Mouse (Mus musculus): ENCODE data around the gene Sec14l1.

Gene Sec14l1

GRCm38 (mm10) chr11:117088271-117088991 lies 26.5 kb upstream of the Sec14l1 start:
- DNase-seq (ENCODE audit: low read depth) = no peak

- DNase-seq (ENCODE audit: low read depth) = no peak
These were observed 25.1 kb upstream of the Sec14l1 start for GRCm38 (mm10) chr11:117089673-117090419.

- DNase-seq (ENCODE audit: low read depth) = no peak
These were observed 23.6 kb upstream of the Sec14l1 start for GRCm38 (mm10) chr11:117091406-117091805.

GRCm38 (mm10) chr11:117091845-117092244 lies 23.1 kb upstream of the Sec14l1 start:
- no peak for DNase-seq (ENCODE audit: low read depth)

GRCm38 (mm10) chr11:117092711-117093110 lies 22.3 kb upstream of the Sec14l1 start:
- no peak for DNase-seq (ENCODE audit: low read depth)

GRCm38 (mm10) chr11:117093900-117094552 lies 20.9 kb upstream of the Sec14l1 start:
- no peak for DNase-seq (ENCODE audit: low read depth)

DNA sequence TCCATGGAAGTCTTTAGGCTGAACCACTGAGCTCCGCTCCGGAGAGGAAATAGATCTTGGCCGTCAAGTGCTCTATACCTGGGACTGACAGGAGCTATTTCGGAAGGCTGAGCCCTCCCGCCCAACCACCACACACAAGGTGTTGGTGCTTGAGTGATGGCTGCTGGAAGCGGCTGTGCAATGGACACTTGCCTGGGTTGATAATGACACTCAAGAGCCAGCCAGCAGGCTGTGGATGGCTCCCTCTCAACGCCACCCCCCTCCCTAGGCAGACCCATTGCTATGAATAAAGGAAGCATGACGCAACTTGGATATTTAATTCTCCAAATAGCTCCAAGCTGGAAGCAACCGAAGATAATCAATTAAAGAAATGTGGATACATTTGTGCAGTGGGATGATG lies 20.3 kb upstream of the Sec14l1 start:
- DNase-seq (ENCODE audit: low read depth) = no peak

GRCm38 (mm10) chr11:117097021-117097420 lies 17.9 kb upstream of the Sec14l1 start:
- DNase-seq (ENCODE audit: low read depth) = no peak

GRCm38 (mm10) chr11:117098155-117098554 lies 16.8 kb upstream of the Sec14l1 start:
- DNase-seq (ENCODE audit: low read depth) = no peak

DNA sequence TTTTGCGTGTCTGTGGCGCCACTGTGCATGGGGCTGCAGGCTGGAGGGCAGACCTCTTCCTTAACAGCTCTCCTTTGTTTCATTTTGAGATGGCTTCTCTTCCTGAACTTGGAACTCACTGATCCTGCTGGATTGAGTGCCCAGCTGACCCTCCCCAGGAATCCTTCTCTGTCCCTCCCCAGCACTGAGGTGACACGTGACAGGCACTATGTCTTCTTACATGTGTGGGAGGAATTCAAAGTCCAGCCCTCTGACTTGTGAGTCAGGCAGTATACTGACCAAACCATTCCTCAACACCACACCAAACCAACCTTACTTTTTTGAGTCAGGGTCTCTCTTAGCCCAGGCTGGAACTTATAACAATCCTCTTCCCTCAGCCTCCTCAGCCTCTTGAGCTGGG lies 16.2 kb upstream of the Sec14l1 start:
- no peak for DNase-seq (ENCODE audit: low read depth)

- DNase-seq (ENCODE audit: low read depth) = no peak
These were observed 15.6 kb upstream of the Sec14l1 start for GRCm38 (mm10) chr11:117099372-117099771.

GRCm38 (mm10) chr11:117101351-117101921 lies 13.5 kb upstream of the Sec14l1 start:
- no peak for DNase-seq (ENCODE audit: low read depth)

DNA sequence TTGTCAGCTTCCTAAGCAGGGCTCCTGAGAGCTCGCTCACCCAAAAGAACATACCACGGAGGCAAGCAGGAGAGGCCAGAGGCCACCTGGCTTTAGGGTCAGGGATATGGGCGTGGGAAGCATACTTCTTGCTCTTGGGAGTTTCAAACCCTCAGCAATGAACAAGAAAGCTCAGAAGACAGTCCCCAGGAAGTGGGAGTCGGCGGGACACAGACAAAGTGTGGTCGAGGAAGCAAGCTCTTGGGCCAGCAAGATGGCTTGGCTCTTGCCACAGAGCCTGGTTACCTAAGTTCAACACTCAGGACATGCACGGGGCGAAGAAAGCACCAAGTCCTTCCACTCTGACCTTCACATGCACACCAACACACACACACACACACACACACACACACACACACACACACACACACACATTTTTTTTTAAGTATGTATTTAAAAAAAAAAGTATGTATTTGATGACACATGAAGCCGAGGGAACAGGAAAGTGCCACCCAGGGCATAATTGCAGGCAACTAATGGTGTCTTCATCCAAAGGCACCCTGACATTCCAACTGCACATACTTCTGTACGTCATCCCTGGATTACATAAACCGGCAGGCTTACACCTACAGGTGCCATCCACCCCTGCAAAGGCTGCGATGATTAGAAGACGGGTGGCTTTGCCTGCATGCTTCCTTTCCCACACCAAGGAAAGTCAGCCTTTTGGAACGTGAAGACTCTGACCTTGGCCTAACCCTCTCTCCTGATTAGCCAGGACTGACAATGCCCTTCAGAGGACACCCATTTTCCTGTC lies 12.8 kb upstream of the Sec14l1 start:
- DNase-seq (ENCODE audit: low read depth) = no peak

DNA sequence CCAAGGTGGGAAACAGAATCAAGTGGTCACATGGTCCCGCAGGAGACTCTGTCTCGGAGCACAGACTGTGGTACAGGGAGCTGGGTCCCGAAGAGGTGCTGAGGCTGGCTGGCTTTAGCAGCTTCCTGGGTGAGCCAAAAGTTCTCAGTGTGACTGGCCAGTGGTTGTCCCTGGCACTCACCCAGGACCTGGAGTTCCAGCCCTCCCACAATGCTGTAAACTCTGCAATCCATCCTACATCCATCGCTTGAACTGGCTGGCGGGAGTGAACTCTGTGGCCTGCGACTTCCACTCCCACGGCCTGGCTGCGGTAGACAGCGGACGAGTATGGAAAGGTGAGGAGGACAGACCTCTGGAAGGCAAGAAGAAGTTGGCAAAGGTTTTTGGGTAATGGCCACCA lies 11.4 kb upstream of the Sec14l1 start:
- no peak for DNase-seq (ENCODE audit: low read depth)

GRCm38 (mm10) chr11:117104044-117104757 lies 10.8 kb upstream of the Sec14l1 start:
- DNase-seq (ENCODE audit: low read depth) = no peak

GRCm38 (mm10) chr11:117105315-117105714 lies 9.7 kb upstream of the Sec14l1 start:
- DNase-seq (ENCODE audit: low read depth) = no peak

DNA sequence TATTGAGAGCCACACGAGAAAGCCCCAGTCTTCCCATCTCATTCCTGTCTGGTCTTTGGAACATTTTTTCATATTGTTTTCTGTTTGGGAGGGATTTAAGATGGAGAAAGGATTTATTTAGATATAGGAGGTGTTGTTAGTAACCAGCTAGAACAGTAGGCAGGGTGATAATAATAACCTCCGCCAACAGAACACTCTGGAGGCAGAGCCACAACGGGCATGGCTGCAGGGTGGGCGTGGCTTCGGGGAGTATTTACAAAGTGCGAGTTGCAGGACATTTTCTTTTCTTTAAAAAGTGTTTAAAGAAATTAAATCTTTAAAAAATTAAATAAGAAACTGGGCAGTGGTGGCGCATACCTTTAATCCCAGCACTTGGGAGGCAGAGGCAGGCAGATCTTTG lies 9.1 kb upstream of the Sec14l1 start:
- no peak for DNase-seq (ENCODE audit: low read depth)

GRCm38 (mm10) chr11:117106633-117107334 lies 8.2 kb upstream of the Sec14l1 start:
- DNase-seq (ENCODE audit: low read depth) = no peak

DNA sequence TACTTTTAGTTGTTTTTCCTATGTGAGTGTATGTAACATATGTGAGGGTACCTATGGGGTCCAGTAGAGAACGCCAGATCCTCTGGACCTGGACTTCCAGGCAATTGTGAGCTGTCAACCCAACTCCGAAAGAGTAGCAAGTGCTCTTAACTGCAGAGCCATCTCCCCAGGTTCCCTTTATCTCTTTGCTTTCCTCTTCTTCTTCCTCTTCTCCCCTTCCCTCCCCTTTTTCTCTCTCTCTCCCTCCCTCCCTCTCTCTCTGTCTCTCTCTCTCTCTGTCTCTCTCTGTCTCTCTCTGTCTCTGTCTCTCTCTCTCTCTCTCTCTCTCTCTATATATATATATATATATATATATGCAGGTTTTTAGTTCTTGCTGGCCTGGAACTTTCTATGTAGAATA lies 7.1 kb upstream of the Sec14l1 start:
- no peak for DNase-seq (ENCODE audit: low read depth)

DNA sequence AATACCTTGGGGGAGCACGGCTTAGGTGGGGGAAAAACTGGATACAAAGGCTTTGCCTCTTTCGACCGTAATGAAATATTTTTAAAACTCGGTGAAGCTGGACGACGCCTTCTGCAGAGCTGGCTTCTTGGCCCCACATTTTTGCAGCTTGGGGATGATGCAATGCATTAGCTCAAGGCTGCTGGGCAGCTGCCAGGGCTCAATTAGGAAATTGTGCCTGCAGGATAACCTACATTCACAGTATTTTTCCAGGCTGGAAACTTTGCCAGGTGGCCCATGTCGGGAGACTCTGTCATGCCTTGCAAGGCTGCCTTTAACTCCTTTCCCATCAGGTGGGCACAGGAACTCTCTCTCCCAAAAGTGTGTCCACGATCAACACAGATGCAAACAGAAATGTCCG lies 6.4 kb upstream of the Sec14l1 start:
- DNase-seq (ENCODE audit: low read depth) = no peak

All from c-Kit-positive CD71-positive TER-119-negative erythroid progenitor cells, embryonic 14.5 days (primary cell).